Mouse (Mus musculus): ENCODE results near the gene Sema4c.

DNA sequence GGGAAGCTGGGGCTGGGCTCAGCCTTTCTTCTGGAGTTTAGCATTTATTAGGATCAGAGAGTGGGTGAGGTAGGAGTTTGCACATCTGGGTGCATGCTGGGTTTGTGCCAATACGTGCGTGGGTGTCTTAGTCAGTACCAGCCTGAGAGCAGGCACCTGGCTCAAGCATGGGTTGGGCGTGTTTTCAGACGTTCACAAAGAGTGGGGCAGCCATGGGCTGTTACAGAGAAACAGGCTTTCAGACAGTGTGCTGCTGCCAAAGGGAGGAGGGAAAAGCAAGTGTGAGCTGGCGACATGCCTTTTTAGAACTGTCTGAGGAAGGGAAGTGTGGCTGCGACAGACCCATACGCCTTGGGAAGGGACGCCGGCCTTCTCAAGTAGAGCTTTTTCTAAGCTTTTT, 45.2 kb upstream of the Sema4c start:
- TF ChIP-seq GATA1 (IDR thresholded peaks at IDR 0.05; ENCODE audit: low read length) (no peak), TAL1 (IDR thresholded peaks at IDR 0.05; ENCODE audit: low read length) (no peak)
